Mouse (Mus musculus) adrenal gland (tissue): Measurements from ENCODE around the gene Frem2.

Experiments
- intact Hi-C: fragments of 180-260 bp; cut with DNase I; formaldehyde crosslinking; loops from one replicate; pipeline ENCODE4 v1.15.1; 2025

Gene Frem2

GRCm38 (mm10) chr3:53620978-53621377, 36.2 kb downstream of the Frem2 start:
- intact Hi-C loops: no loop called here

DNA sequence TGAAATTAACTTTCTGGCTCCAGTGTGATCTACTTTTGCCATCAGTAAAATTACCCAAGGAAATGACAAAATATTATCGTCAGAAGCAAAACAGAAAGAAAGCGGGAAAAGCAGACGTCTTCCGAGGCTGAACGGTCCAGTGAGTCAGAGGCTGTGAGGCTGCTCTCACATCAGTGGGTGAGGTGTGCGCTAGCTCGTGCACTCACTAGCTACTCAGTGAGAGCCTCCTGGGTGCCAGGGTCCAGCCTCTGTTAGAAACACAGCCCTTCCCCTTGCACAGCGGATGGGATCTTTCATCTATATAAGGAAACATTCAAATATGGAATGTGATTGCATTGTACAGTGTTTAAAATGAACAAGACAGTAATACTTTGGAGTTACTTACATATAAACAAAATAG, 36.8 kb downstream of the Frem2 start:
- intact Hi-C loops: no loop called here

GRCm38 (mm10) chr3:53611106-53611505, 46.0 kb downstream of the Frem2 start:
- intact Hi-C loops: no loop called here

DNA sequence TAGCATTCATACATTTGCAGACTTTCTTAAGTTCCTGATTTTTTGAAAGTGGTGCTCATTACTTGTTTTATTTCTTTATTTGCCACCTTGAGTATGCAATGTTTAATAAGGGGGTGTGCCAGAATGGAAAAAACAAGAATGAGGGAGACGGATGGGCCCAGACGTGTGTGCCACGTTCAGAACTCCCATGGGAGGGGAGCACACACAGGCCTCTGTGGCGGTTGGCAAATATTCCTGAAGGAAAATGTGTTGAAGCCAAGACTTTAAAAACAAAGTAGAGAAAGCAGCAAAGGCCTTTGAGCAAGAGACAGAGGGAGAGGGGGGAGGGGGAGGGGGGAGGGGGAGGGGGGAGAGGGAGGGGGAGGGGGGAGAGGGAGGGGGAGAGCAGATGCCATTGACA, 47.3 kb downstream of the Frem2 start:
- intact Hi-C loops: no loop called here

DNA sequence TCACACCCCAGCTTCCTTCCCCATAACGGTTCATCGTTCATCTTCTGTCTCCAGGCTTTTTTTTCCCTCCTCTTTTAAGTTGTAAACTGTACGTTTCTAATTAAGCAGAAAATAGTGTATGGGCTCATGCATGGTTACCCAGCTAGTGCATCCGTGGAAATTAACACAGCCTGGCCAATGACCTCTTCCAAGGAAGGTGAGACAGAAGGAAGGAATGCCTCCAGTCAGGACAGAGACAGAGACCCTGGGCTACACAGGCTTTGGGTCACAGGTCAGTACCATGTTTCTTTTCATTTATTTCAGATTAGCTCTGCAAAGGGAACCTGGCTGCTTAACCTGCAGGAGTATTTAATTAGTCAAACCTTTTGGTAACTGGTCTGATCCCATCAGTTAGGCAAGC, 57.0 kb downstream of the Frem2 start:
- intact Hi-C loops: no loop called here

- intact Hi-C loops: loop anchor here (10.0 kb wide), 1 partner anchor 265 kb away; the partner anchor contains the start of gene Ufm1
These were observed 57.8 kb downstream of the Frem2 start for GRCm38 (mm10) chr3:53599315-53599714.

- intact Hi-C loops: loop anchor here (10.0 kb wide), 1 partner anchor 267 kb away; the partner anchor contains the start of gene Ufm1
These were observed 58.9 kb downstream of the Frem2 start for GRCm38 (mm10) chr3:53598153-53598800.

DNA sequence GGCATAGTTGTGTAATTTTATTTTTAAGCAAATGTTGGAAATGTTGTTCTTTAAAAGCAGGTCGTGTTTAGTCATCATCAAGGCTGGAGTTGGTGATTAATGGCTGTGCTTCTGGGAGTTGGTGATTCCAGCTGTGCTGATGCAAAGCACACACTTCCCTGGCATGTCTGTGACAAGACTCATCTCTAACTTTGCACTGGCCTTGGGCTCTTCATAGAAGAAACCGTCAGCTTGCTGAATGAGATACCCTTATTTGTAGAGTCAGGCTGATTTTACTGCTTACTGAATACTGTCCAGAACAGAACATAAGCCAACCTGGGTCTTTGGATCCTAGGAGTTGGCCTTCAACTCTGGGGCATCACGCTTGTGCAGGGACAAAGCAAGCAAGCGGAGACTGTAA, 62.7 kb downstream of the Frem2 start:
- intact Hi-C loops: loop anchor here (10.0 kb wide), 1 partner anchor 270 kb away; the partner anchor contains the start of gene Ufm1

DNA sequence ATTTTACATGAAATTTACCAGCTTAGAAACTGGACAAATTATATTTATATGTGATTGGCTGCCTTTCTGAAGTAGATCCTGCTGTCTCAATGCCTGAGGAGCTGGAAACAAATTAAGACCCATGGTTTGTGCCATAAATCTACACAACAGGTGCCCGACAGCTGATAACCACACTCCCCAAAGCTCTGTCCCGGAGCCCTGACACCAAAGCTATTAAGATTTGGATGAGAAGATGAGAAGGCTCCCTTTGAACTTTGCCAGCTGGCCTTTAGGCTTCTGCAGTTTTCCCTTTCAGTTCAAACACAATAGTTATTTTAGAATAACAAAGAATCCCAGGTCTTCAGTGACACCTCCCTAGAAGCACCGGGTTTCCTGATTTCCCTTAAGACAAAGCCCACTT, 63.4 kb downstream of the Frem2 start:
- intact Hi-C loops: loop anchor here (10.0 kb wide), 1 partner anchor 271 kb away; the partner anchor contains the start of gene Ufm1

GRCm38 (mm10) chr3:53592036-53592435, 65.1 kb downstream of the Frem2 start:
- intact Hi-C loops: loop anchor here (10.0 kb wide), 1 partner anchor 273 kb away; the partner anchor contains the start of gene Ufm1

GRCm38 (mm10) chr3:53590139-53590621, 67.0 kb downstream of the Frem2 start:
- intact Hi-C loops: loop anchor here (2.0 to 10.0 kb wide), 2 partner anchors 67 to 275 kb away; partner anchors contain the start of genes Frem2 and Ufm1

DNA sequence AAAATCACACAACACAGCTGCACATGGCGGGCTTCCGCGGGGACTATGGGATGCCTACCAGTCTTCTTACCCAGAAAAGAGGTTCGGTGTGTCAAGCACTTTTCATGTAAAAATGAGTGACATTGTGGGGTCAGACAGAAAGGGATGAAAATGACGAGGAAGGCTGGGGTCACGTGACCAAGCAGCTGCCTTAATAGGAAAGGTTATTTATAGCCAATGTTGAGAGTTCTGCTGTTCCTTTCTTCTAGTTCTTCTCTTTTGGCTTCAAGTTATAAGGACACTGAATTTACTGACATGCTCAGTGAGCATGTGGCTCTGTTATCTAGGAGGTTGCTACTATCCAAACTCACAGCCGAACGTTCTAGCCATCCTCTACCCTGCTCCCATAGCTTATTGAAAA, 73.9 kb downstream of the Frem2 start:
- intact Hi-C loops: no loop called here

GRCm38 (mm10) chr3:53580596-53581254, 76.4 kb downstream of the Frem2 start:
- intact Hi-C loops: no loop called here

- intact Hi-C loops: no loop called here
These were observed 77.9 kb downstream of the Frem2 start for GRCm38 (mm10) chr3:53579121-53579704.

DNA sequence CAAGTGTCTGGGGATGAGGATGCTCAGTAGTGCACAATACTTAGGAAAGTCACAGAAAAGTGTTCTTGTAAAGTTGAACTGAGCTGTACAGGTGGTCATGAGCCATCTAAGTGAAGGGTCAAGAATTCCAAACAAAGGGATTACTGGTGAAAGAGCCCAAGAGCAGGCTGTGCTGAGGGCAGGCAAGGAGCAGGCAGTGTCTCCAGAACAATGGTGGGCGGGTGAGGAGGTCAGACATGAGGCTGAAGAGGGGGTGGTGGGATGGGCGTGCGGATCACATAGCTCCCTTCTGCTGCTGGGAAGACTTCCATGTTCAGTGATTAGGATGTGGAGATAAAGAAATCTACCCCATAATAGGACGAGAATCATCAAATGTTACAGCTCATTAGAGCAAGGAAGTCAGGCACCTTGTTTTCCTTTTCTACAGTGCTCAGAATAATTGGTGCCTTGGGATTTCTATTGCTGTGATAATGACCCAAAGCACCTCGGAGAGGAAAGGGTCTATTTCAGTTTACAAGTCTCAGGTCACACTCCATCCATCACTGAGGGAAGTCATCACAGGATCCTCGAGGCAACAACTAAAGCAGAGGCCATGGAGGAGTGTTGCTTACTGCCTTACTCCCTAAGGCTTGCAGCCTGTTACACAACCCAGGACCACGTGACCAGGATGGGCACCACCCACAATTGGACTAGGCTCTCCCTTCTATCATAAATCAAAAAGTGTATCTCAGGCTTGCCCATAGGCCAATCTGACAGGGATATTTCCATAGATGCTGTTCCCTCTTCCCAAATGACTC, 80.6 kb downstream of the Frem2 start:
- intact Hi-C loops: no loop called here

GRCm38 (mm10) chr3:53574123-53574522, 83.0 kb downstream of the Frem2 start:
- intact Hi-C loops: no loop called here

DNA sequence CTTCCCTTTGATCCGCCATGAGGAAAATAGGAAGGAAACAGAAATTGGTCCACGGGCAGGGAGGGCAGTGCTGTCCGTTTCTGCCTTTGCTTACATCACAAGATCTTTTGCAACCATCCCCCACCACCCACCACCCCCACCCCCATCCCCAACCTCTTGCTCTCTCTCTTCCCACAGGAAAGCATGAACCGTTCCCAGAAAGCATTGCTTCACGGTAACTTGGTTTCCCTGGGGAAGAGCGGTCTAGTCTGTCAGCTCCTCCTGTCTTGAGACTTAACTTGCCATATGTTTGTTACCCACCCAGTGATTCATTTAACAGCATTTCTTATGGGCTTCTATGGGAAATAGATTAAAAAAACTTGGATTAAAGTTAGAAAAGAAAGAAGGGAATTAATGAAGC, 85.5 kb downstream of the Frem2 start:
- intact Hi-C loops: no loop called here

GRCm38 (mm10) chr3:53564521-53564920, 92.6 kb downstream of the Frem2 start:
- intact Hi-C loops: no loop called here

GRCm38 (mm10) chr3:53563746-53564145, 93.4 kb downstream of the Frem2 start:
- intact Hi-C loops: no loop called here

DNA sequence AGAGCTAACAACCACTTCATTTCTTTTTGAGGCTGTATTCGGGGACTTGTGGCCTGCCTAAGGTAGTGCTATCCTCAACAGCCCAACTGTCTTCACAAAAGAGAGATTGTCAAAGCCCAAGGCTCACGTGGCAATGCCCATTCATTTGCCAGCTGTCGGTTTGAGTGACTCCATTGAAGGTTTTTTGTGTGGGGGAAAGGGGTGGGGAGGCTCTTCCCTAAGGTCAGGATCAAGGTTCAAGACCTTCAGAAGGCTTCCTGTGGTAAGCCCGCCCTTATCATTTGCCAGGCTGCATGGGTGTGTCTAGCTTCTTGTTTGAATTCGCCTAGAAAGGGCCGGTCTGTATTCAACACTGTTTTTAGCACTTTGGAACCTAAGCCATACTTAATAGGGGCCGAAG, 95.3 kb downstream of the Frem2 start:
- intact Hi-C loops: no loop called here

- intact Hi-C loops: no loop called here
These were observed 98.1 kb downstream of the Frem2 start for GRCm38 (mm10) chr3:53559056-53559455.
